Mouse (Mus musculus): Measurements from ENCODE around the gene Il27ra.
"Not testable (repeated sequence)": the region's sequence is repeated elsewhere in the genome, so short reads cannot be mapped to it uniquely, and the experiment has no call there.

The Il27ra gene

GRCm38 (mm10) chr8:83992488-83992887 lies 49.9 kb downstream of the Il27ra start:
- no peak for DNase-seq

GRCm38 (mm10) chr8:83990170-83990569 lies 52.2 kb downstream of the Il27ra start:
- DNase-seq, result no peak

- no peak for DNase-seq
Measured at GRCm38 (mm10) chr8:83989243-83989642, 53.1 kb downstream of the Il27ra start.

- not testable (repeated sequence) for DNase-seq
Measured at GRCm38 (mm10) chr8:83983222-83983621, 59.2 kb downstream of the Il27ra start.

GRCm38 (mm10) chr8:83982449-83982848 lies 59.9 kb downstream of the Il27ra start:
- no peak for DNase-seq

GRCm38 (mm10) chr8:83981533-83981932 lies 60.9 kb downstream of the Il27ra start:
- no peak for DNase-seq

- DNase-seq, result no peak
Measured at GRCm38 (mm10) chr8:83980845-83981244, 61.5 kb downstream of the Il27ra start.
